Mouse (Mus musculus) liver, adult 2 months (tissue): ENCODE measurements around the gene Rnf111.
A peak's percentile ranks its signal among the peaks of the same experiment; 100 is the strongest.

Experiments used
- CTCF ChIP-seq: fragments of 200-500 bp; IDR thresholded peaks from 2 replicates; pipeline ENCODE4 v1.5.1; 2011; ENCODE audit warnings: low read depth, low read length, control low read depth
- POLR2A ChIP-seq: fragments of 200-500 bp; IDR thresholded peaks from 2 replicates; pipeline ENCODE4 v1.6.1; 2011; ENCODE audit warnings: low read length, control low read depth; ENCODE audit not compliant: insufficient read depth; ENCODE audit errors: extremely low read depth

DNA sequence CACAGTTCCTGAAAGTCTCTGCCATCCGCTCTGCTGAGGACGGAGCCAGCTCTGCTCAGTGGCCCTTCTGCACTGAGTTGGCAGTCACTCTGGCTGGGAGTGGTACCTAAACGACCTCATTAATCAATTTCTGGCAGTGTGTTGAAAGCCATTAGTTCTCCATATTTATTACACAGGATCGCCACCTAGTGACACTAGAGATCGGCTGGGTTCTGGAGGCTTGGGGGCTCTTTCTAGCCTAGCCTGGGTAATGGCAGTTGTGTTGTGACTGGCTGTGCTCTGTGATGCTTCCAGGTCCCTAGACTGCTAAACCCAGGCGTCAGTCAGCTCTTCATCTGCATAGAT is 111.0 kb downstream of the Rnf111 start:
- TF ChIP-seq POLR2A, result no peak
- TF ChIP-seq CTCF, result peak; percentile 42; the same call in 1 of the 2 replicates
